Mouse (Mus musculus): ENCODE results near the gene Foxj1.

Foxj1 gene

DNA sequence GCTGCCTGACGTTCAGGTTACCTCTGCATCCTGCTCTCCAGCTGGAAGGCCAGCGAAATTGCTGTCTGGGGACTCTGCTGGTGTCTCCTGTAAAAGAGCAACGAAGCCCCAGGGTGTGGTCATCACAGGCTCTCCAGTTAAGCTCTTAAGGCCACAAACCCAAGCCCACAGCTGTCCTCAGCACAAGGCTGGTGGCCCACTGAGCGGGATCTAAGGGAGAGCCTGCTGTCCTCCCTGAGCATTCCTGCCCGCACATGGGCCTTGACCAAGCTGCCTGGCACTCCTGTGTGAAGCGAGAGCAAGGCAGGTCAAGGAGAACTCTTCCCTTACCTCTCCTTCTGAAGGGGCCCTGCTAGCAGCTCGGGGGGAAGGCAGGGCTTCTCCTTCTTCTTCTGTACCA, 11.8 kb upstream of the Foxj1 start:
- CTCF ChIA-PET = no interaction called here

DNA sequence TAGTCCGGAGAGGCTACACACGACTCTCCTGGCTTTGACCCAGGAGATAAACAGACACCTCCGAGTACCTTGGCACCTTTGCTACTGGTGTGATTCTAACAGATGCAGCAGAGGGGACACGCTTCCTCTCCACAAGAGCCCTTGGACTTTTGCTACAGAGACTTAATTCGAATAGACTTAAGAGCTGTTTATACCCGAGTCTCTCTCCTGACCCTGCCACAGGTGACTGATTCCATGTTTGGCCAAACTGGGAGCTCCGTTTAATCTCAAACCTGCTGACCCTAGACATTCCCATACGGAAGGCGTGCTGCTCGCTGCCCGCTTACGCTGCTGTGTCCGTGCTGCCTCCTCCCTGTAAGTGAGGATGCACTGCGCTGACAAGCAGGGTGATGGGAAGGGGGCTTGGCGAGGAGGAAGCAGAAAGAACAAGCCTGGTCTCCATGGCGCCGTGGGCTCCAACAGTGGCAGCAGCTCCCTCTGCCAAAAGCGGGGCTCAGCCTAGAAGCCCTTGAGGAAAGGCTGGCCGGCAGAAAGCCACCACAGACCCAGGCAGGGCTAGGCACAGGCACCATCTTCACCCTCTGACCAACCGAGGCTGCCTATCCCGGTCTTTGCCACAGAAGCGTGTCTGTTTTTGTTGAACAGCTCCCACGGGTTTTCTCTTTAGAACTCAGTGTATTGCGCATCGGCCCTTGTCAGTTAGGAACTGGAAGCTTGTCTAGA, 7.0 kb upstream of the Foxj1 start:
- CTCF ChIA-PET = interaction anchor here (0.6 kb wide), 1 partner anchor 101 kb away, joined by 3 read pairs; no protein-coding TSS in a partner anchor

- CTCF ChIA-PET = no interaction called here
These were observed 2.3 kb upstream of the Foxj1 start for GRCm38 (mm10) chr11:116337531-116337930.

DNA sequence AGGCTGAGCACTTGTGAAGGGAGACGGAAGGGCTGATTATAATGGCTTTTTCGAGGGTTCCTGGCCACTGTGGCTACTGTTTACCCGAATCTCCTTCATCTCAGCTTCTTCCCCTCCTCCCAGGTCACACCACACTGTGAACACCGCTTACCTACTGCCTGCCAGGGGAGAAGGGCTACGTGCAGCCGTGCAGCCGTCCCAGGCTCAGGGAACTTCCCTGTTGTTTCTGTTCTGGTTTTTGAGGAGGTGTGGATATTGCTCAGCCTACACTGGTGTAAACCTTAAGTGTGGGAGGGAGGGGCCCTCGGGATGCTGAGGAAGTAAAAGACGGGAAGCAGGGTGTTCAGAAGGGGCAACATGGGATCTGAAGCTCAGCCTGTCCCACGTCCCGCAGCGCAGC, 1.8 kb upstream of the Foxj1 start:
- CTCF ChIA-PET = no interaction called here

DNA sequence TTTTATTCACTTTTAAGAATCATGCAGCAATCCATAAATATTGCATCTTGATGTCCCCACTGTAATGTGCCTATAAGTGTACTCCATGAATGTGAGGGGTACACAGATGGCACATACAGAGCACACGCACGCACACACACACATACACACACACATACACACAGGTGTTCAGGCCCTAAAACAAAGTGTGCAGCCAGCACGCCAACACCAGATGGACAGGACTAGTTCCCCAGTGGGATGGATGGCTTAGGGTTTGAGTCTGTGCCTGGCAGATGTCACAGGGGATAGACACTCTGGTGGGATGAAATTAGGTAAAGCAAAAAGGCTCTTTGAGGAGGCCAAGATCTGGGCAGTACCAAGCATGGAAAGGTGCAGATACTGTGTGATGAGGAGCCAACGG, 1.2 kb upstream of the Foxj1 start:
- CTCF ChIA-PET = no interaction called here

- CTCF ChIA-PET = no interaction called here
These were observed 799 bp downstream of the Foxj1 start for GRCm38 (mm10) chr11:116334417-116334782.

GRCm38 (mm10) chr11:116333526-116334416, 1.4 kb downstream of the Foxj1 start:
- CTCF ChIA-PET = no interaction called here

GRCm38 (mm10) chr11:116332983-116333270, 2.3 kb downstream of the Foxj1 start:
- CTCF ChIA-PET = interaction anchor here (0.6 kb wide), 1 partner anchor 66 kb away, joined by 3 read pairs; no protein-coding TSS in a partner anchor

GRCm38 (mm10) chr11:116332232-116332982, 2.8 kb downstream of the Foxj1 start:
- CTCF ChIA-PET = interaction anchor here (0.6 kb wide), 1 partner anchor 66 kb away, joined by 3 read pairs; no protein-coding TSS in a partner anchor

DNA sequence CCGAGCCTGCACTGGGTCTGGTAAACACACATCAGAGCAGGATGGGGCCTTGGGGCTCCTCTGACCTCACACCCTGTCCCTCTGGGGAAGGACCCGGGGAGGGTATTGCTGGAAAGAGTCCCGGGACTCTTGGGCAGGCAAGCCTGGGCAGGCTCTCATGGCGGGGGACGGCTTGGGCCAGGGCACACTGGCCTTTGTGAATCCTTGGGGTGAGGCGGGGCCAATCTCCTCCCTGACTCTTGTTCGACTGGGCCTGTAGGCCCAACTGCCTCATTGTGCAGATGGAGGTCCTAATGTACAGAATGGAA, 5.0 kb downstream of the Foxj1 start:
- CTCF ChIA-PET = no interaction called here

DNA sequence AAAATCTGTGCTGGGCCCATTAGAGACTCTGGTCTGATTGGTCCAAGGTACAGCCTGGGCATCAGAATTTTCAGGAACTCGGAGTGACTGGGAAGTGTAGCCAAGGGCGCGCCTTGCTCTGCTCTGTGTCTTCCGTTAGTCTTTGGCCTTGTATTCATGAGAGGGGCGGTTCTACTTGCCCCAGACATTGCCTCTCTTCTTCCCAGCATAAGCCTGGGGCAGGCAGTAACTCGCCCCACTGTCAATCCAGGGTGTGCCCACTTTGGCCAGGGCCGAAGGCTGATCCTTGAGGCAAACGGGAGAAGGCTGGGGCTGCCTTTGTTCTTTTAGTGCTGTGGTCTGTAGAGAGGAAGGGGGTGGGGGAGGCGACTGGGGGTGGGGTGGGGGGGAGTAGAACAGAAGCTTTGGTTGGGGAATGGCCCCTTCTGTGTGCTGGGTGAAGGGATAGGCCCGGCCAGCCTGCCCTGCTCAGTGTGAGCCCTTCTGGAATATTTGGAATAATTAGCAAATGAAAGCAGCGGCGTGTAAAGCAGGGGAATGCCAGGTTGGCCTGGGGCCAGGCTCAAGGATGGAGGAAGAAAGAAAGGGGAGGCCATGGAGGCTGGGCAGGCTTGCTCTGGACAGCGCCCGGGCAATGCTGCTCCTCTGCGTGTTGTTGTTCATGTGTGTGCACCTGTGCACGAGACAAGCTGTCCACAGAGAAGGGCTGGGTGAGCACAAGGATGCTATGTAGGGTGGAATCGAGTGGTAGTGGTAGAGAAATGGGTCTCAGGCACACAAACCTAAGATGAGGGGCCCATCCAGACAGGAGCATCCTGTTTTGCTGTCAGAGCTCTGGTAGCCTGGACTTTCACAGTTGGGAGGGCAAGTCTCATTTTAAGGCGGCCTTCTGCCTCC, 5.6 kb downstream of the Foxj1 start:
- CTCF ChIA-PET = no interaction called here

DNA sequence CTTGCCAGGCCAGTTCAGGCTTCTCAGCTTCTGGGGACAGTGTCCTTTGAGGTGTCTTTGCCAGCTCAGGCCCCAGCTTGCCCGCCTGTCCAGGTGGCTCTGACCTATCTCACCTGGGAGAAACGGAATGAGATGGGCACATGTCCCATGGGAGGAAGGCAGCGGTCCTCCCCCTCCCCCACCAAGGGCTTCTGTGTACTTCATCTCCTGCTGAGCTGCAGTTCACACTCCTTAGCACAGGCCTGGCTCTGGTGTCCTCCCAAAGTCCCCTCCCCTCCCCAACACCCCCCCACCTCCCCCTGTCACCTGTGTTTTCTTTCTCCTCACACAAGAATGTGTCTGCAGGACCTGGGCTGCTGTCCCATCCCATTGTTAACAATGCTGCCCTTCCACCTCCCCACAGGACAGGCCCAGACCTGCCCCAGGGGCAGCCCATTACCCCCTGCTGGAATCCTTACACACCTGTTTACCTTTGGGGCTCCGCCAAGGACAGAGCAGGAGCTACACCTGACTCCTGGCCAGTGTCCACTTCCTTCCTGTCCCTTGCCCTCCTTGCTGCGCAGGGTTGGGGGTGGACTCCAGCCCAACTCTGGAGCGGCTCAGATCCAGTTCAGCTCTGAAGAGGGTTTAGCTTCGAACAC, 8.1 kb downstream of the Foxj1 start:
- CTCF ChIA-PET = no interaction called here

DNA sequence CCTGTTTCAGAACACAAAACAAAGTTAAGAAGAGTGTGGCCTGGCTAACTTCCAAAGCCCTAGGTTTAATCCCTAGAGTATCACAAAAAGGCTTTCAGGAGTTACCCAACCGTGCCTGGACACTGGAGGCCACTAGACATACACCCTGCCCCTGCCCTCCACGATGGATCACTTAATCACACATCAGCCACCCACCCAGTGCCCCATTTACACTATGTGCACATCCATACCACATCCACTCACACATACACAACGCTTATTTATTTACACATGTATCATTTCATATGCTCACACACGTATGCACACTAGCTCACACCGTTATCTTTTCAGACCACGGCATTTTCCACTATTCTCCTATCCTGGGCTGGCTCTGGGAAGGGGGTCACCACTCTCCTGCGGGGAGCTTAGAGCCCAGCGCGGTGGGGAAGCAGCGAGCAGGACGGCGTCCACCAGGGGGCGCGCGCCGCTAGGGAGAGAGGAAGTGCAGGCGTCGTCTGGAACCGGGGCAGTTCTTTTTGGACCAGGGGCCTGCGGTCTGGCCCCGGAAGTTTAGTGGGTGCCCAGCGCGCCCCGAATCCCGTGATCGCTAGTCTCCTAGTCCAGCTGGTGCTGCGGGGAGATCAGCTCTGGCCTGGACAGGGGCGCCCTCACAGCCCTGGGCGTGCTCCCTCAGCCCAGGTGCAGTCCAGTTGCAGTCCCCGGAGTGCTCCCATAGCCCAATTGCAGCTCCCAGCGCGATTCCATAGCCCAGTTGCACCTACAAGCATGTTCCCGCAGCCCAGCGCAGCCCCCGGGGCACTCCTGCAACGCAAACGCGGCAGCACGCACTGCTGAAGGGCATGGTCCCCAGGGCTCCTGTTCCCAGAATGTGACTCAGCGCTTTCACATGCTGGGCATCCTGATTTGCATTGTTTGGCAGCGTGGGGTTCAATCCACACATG, 16.2 kb downstream of the Foxj1 start:
- CTCF ChIA-PET = interaction anchor here (0.5 to 2.4 kb wide), 5 partner anchors 17 to 127 kb away, joined by 3 to 15 read pairs (median 3); no protein-coding TSS in a partner anchor

DNA sequence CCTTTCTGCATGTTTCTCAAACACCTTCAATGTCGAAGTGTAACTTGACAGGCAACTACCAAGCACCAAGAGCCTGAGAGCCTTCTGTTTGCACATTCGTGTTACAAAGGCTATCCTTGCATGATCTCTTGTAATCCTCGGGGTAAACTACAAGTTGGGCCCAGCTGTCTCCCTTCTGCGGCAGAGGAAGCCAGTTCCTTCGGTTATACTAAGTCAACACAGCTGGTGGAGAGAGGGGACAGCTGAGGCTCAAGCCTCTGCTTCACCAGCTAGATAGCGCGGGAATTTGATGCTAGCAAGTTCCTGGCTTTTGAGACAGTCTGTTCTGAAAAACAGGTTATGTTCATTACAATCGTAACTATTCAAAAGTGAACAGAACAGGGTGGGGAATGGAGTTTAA, 22.8 kb downstream of the Foxj1 start:
- CTCF ChIA-PET = no interaction called here

DNA sequence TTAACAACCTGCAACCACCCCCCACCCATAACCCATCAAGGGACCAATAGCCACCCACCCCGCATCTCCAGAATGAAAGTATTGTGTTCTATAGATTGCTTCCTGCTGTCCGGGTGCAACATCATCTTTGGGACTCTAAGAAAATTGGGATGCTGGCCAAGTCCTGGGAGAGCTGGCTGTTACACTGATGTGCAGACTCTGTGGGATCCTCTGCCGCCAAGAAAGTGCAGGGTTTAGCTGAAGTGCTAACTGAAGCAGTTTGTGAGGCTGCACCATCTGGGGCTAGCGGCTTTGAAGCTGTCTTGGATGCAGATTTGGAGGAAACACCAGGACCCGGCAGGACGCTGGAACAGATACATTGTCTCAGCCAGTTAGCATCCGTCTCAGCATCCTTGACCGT, 24.0 kb downstream of the Foxj1 start:
- CTCF ChIA-PET = no interaction called here

DNA sequence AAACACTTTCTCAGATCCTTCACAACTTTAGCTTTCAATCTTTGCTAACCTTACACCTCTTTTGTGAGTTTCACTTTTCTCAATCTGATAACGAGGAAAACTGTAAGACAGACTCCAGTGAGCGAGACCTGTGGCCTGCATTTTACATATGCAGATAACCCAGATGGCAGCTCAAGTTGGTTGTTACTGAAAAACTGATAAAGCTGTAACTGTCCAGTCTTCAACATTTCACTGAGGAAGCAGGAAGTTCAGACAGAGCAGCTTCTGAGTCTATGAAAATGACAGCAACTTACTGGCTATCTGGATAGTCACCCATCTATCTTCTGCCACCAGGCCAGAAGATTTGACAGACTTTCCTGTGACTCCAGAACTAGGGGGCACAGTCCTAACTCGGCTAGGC, 25.6 kb downstream of the Foxj1 start:
- CTCF ChIA-PET = no interaction called here

DNA sequence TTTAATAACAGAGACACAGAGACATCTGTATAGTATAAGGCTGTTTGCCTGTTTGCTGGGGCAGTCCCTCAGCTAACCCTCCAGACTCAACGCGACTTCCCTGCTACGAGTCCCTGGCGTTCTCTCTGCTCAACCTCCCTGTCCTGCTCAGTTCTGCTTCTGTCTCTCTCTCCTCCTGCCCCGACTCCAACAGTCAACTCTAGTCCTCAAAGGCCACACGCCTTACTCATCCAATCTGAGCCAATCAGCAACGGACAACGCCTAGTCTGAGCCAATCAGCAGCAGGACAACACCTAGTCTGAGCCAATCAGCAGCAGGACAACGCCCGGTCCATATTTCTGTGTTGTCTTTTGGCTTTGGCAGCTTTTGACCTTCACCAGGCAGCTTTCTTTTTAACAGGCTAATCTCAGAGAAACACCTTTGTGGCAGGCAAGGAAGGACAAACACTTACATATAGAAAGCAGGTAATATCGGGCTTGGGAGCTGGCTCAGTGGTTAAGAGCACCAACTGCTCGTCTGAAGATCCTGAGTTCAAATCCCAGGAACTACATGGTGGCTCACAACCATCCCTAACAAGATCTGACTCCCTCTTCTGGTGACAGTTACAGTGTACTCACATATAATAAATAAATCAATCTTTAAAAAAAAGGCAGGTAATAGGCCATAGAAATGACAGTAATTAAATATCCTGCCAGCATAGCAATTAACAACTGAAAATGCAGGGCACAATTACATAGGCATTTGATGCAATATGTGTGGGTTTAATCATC, 27.3 kb downstream of the Foxj1 start:
- CTCF ChIA-PET = no interaction called here

GRCm38 (mm10) chr11:116307019-116307725, 28.0 kb downstream of the Foxj1 start, which contains the start of gene Exoc7:
Gene Exoc7 (minus strand): TSS chr11:116307233.
- CTCF ChIA-PET = interaction anchor here (1.1 kb wide), 1 partner anchor 157 kb away, joined by 3 read pairs; no protein-coding TSS in a partner anchor

All from spleen, embryonic (tissue).